Mouse (Mus musculus): ENCODE results near the gene Golph3l. TPM values are rescaled to one million over a fixed set of nuclear protein-coding genes. Genes with fewer than 3 reads are reported as not detected.

Gene Golph3l
- total and polyA plus RNA-seq, 2 experiments from 2014 or later, result 15.2 to 18.0 TPM

DNA sequence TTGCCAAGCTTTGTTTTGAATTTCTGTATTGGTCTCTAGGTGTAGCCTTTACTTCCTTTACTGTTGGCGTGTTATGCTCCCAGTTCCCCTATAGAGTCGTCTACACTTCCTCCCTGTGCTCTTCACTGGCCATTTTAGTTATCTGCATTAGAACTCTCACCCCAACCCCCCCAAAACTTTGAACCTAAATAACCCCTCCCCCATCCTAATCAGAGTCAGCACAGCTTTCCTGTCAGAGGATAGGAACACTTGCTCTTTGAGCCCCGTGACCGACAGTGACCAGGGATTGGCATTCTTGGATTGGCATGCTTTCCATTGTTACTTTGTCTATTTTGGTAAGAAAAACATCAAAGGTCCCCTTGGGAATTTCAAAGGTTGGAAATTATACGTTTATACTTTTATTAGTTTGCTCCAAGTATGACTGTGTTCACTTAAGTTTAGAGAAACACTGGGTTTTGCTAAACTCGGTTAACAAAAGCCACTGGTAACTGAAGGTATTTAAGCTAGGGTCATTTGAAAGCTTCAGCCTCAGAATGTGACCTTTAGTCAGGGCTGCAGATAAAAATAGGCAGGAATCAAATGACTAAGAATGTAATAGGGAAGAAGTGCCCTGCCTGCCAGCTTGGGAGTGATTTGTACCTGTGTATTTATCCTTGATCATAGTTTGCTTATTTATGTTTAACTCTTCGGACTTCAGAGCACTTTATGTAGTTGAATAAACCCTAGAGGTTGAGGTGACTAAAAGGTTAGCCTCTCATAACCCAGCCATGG lies 73.4 kb downstream of the Golph3l start:
- H3K4me2 ChIP-seq (ENCODE audit: low read depth, low read length), result peak overlapping the region; percentile 92
- peak overlapping the region; percentile 100 for H3K9ac ChIP-seq (replicated peaks; ENCODE audit: low read depth, low read length)
- TF ChIP-seq EP300 (IDR thresholded peaks at IDR 0.05; ENCODE audit: low read depth), result peak; percentile 54; the same call in 1 of the 2 replicates
- no peak for TF ChIP-seq CTCF (IDR thresholded peaks at IDR 0.05; ENCODE audit: low read depth)
- H3K4me1 ChIP-seq (ENCODE audit: control insufficient read depth, insufficient read depth), result peaks cover 49% of the 10 kb centered on the region
- no peaks in the 10 kb centered on the region for H3K9me3 ChIP-seq (replicated peaks; ENCODE audit: control insufficient read depth, low read length)
- peak overlapping the region; percentile 100 for H3K27ac ChIP-seq (ENCODE audit: low read depth)
- H3K4me3 ChIP-seq (ENCODE audit: low read depth, low read length), result peak overlapping the region; percentile 99
- DNase-seq (ENCODE audit: low spot score) (peak; percentile 77), ATAC-seq (ENCODE audit: insufficient read depth, low read depth) (peak; percentile 7; the same call in 1 of the 2 replicates)
- H3K36me3 ChIP-seq (replicated peaks; ENCODE audit: control insufficient read depth, insufficient read depth, low read length), result peaks cover 54% of the 10 kb centered on the region
- H3K27me3 ChIP-seq (ENCODE audit: control insufficient read depth, insufficient read depth, low read length), result no peaks in the 10 kb centered on the region
- 12% methylated on average over 7 of the region's 7 CpGs for WGBS

DNA sequence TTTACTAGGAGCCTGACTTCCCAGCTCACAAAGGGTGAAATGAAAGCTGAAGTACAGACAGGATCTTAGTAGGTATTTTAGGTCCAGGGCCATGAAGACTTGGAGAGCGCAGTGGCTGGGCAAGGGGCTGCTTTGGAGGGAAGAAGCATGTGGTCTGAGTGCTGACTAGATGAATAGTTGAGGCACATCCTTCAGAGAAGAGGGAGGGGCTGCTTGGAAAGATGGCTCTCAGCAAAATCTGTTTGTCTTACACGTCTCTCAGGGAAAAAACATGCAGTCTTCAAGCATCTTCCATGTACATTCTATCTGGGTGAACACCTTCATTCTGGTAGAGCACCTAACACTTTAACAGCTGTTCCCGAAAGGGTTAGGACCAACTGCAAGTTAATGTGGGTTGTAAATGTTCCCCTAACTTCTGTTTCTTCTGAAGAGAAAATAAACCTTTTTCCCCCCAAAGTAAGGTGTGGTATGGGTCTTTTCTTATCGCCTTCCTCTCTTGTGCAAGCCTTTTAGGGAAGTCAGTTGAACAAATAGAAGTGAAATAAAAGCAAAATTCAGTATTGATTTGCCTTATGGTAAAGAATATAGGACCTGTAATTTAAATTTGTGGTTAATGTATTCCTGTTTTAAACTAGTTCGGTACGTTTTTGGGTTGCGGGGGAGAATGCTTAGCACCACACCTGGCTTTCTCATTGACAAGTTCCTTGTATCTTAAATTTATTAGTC lies 74.2 kb downstream of the Golph3l start:
- Histone ChIP-seq H3K36me3 (replicated peaks; ENCODE audit: control insufficient read depth, insufficient read depth, low read length) (peaks cover 54% of the 10 kb centered on the region), H3K27ac (ENCODE audit: low read depth) (peak overlapping the region; percentile 100), H3K9me3 (replicated peaks; ENCODE audit: control insufficient read depth, low read length) (no peaks in the 10 kb centered on the region), H3K27me3 (ENCODE audit: control insufficient read depth, insufficient read depth, low read length) (no peaks in the 10 kb centered on the region), H3K9ac (replicated peaks; ENCODE audit: low read depth, low read length) (peak overlapping the region; percentile 100; the same call in 1 of the 2 replicates), H3K4me1 (ENCODE audit: control insufficient read depth, insufficient read depth) (peaks cover 55% of the 10 kb centered on the region), H3K4me2 (ENCODE audit: low read depth, low read length) (peak overlapping the region; percentile 92), H3K4me3 (ENCODE audit: low read depth, low read length) (peak overlapping the region; percentile 99)
- WGBS, result 64% methylated on average over 7 of the region's 7 CpGs
- no peak for TF ChIP-seq EP300 (IDR thresholded peaks at IDR 0.05; ENCODE audit: low read depth)
- no peak for TF ChIP-seq CTCF (IDR thresholded peaks at IDR 0.05; ENCODE audit: low read depth)
- no peak for ATAC-seq (ENCODE audit: insufficient read depth, low read depth)
- DNase-seq (ENCODE audit: low spot score), result no peak

DNA sequence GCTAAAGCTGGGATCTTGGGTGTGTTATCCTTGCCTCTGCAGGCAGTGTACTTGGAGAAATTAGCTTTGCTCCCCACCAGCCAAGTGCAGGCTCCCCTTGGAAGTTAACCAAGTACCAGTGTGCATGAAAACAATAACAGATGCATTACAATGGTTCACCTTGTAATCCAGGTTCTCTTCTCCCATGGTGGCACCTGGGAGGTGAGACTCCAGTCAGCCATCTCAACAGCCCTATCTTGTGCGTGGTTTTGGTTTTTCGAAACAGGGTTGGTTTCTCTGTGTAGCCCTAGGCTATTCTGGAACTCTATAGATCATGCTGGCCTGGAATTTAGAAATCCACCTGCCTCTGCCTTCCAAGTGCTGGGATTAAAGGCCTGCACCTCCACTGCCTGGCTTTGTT lies 74.8 kb downstream of the Golph3l start:
- no peaks in the 10 kb centered on the region for H3K9me3 ChIP-seq (replicated peaks; ENCODE audit: control insufficient read depth, low read length)
- H3K9ac ChIP-seq (replicated peaks; ENCODE audit: low read depth, low read length), result no peak overlapping the region
- ATAC-seq (ENCODE audit: insufficient read depth, low read depth), result no peak
- peaks cover 54% of the 10 kb centered on the region for H3K36me3 ChIP-seq (replicated peaks; ENCODE audit: control insufficient read depth, insufficient read depth, low read length)
- no peak for DNase-seq (ENCODE audit: low spot score)
- H3K27me3 ChIP-seq (ENCODE audit: control insufficient read depth, insufficient read depth, low read length), result no peaks in the 10 kb centered on the region
- no peak overlapping the region for H3K4me3 ChIP-seq (ENCODE audit: low read depth, low read length)
- H3K4me2 ChIP-seq (ENCODE audit: low read depth, low read length), result peak overlapping the region; percentile 92; the same call in 1 of the 2 replicates
- 69% methylated on average over 2 of the region's 2 CpGs for WGBS
- H3K4me1 ChIP-seq (ENCODE audit: control insufficient read depth, insufficient read depth), result peaks cover 55% of the 10 kb centered on the region
- H3K27ac ChIP-seq (ENCODE audit: low read depth), result peak overlapping the region; percentile 100
- no peak for TF ChIP-seq CTCF (IDR thresholded peaks at IDR 0.05; ENCODE audit: low read depth)
- no peak for TF ChIP-seq EP300 (IDR thresholded peaks at IDR 0.05; ENCODE audit: low read depth)

DNA sequence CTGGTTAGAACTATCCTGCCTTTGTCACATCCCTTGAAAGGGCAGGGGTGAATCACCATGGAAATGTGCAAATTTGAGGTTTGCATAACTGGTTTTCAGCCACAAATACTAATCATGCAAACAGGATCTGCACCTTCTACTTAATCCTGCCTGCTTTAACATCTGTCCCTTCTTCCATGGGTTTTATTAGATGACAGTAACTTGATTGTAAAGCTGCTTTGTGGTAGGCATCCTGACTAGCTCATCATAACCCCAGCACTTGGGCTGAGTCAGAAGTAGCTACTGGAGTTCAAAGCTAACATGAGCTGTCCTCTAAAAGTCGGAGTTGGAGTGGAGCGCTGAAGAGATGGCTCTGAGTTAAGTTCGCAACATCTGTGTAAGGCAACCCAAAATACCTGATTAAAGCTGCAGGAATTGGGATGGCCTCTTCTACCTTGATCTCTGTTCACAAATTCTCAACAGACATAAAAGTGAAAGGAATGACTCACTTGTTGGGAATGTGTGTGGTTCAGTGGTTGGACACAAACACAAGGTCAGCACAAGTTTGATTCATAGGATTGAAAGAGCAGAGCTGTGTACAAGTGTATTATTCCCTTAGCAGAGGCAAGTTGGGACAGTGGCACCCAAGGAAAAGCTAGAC lies 75.4 kb downstream of the Golph3l start:
- DNase-seq (ENCODE audit: low spot score), result no peak
- Histone ChIP-seq H3K9ac (replicated peaks; ENCODE audit: low read depth, low read length) (0 out of 2 replicates have a peak overlapping the region, but pooled peaks have one; percentile 24), H3K36me3 (replicated peaks; ENCODE audit: control insufficient read depth, insufficient read depth, low read length) (peaks cover 54% of the 10 kb centered on the region), H3K4me1 (ENCODE audit: control insufficient read depth, insufficient read depth) (peaks cover 57% of the 10 kb centered on the region), H3K9me3 (replicated peaks; ENCODE audit: control insufficient read depth, low read length) (no peaks in the 10 kb centered on the region), H3K27me3 (ENCODE audit: control insufficient read depth, insufficient read depth, low read length) (no peaks in the 10 kb centered on the region), H3K4me3 (ENCODE audit: low read depth, low read length) (no peak overlapping the region), H3K4me2 (ENCODE audit: low read depth, low read length) (no peak overlapping the region), H3K27ac (ENCODE audit: low read depth) (peak overlapping the region; percentile 100)
- no peak for ATAC-seq (ENCODE audit: insufficient read depth, low read depth)
- WGBS, result 69% methylated on average over 3 of the region's 3 CpGs
- TF ChIP-seq CTCF (IDR thresholded peaks at IDR 0.05; ENCODE audit: low read depth) (no peak), EP300 (IDR thresholded peaks at IDR 0.05; ENCODE audit: low read depth) (no peak)

DNA sequence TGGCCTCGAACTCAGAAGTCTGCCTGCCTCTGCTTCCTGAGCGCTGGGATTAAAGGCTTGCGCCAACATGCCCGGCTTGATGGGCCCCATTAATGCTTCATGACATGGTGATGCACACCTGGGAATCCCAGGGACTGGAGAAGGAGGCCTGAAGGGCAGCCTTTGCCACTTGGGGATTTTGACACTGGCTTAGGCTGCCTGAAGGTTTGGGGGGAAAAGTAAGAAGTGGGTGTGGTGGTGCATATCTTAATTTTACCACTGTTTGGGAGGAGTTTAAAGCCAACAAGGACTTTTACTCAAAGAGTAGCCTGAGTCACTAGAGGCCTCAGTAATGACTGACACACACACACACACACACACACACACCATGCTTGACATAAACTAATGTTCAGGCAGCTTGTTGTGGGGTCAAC lies 76.2 kb downstream of the Golph3l start:
- peak overlapping the region; percentile 100 for H3K27ac ChIP-seq (ENCODE audit: low read depth)
- H3K4me2 ChIP-seq (ENCODE audit: low read depth, low read length), result no peak overlapping the region
- H3K4me3 ChIP-seq (ENCODE audit: low read depth, low read length), result no peak overlapping the region
- WGBS, result 67% methylated on average over 4 of the region's 4 CpGs
- no peaks in the 10 kb centered on the region for H3K9me3 ChIP-seq (replicated peaks; ENCODE audit: control insufficient read depth, low read length)
- no peak for DNase-seq (ENCODE audit: low spot score)
- 0 out of 2 replicates have a peak overlapping the region, but pooled peaks have one; percentile 13 for H3K9ac ChIP-seq (replicated peaks; ENCODE audit: low read depth, low read length)
- TF ChIP-seq CTCF (IDR thresholded peaks at IDR 0.05; ENCODE audit: low read depth), result no peak
- no peak for TF ChIP-seq EP300 (IDR thresholded peaks at IDR 0.05; ENCODE audit: low read depth)
- no peaks in the 10 kb centered on the region for H3K27me3 ChIP-seq (ENCODE audit: control insufficient read depth, insufficient read depth, low read length)
- H3K36me3 ChIP-seq (replicated peaks; ENCODE audit: control insufficient read depth, insufficient read depth, low read length), result peaks cover 58% of the 10 kb centered on the region
- no peak for ATAC-seq (ENCODE audit: insufficient read depth, low read depth)
- peaks cover 58% of the 10 kb centered on the region for H3K4me1 ChIP-seq (ENCODE audit: control insufficient read depth, insufficient read depth)

All from heart, postnatal 0 days (tissue).